Mouse (Mus musculus): ENCODE results near the gene Cfap65.

GRCm38 (mm10) chr1:74882828-74883227, 52.6 kb downstream of the Cfap65 start:
- no peak for TF ChIP-seq CTCF (IDR thresholded peaks at IDR 0.05; ENCODE audit: low read depth, low read length)
- TF ChIP-seq POLR2A (IDR thresholded peaks at IDR 0.05; ENCODE audit: borderline replicate concordance, low read depth, low read length) = no peak

Data from bone marrow macrophage, adult 2 months (primary cell).